Mouse (Mus musculus): ENCODE data around the gene Sipa1l2. TPM values are rescaled to one million over a fixed set of nuclear protein-coding genes. Genes with fewer than 3 reads are reported as not detected.

Sipa1l2 gene
- total and polyA plus RNA-seq, 3 experiments: 0.05 TPM; not detected in 2

DNA sequence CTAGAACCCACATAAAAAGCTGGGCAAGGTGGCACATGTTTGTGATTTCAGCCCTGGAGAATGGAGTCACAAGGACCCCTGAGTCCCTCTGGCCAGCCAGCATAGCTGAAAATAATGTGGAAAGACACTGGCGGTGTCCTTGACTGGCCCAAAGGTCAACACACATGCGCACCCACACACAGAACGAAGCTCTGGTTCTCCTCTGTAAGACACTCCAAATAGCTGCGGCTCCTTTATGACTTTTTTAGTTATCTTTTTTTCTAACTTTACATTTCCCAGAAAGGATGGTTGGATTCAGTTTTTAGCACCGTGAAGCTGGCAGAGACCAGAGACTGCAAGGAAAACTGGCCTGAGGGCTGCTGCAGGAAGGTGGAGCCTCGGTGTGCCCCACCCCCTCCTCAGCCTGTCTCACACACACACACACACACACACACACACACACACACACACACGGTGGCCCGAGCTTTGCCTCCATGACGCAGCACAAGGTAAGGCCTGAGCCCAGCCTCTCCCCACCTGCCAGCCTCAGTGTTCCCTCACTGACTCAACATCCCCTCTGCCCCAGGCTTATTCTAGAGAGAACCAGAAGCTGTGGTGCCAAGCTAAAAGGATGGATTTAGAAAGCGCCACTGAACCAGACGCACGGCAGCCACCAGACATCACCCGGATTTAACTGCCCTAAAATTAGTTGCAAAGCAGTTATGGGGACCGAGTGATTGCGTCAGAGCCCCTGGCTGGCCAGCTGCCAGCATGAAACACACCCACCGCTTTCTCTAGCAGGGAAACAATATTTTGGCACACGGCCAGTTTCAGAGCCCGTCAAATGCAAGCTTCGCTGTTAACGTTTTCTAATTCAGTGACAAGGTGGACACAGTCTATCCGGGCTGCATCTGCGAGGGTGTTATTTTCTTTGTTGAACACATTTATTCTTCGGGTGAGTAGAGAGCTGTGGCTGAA is 11.2 kb downstream of the Sipa1l2 start:
- H3K4me3 ChIP-seq (ENCODE audit: low read depth, low read length): no peak overlapping the region
- no peaks in the 10 kb centered on the region for H3K4me1 ChIP-seq (ENCODE audit: insufficient read depth, low read depth, low read length)
- H3K9me3 ChIP-seq (replicated peaks): peaks cover 92% of the 10 kb centered on the region
- H3K27me3 ChIP-seq (ENCODE audit: insufficient read depth, low read length): no peaks in the 10 kb centered on the region
- DNase-seq (ENCODE audit: low spot score): no peak
- no peaks in the 10 kb centered on the region for H3K36me3 ChIP-seq (replicated peaks)
- TF ChIP-seq CTCF (IDR thresholded peaks at IDR 0.05; ENCODE audit: low read depth, low read length) (no peak), GATA2 (IDR thresholded peaks at IDR 0.05; ENCODE audit: borderline replicate concordance, low read depth, low read length) (no peak), TAL1 (conservative IDR thresholded peaks at IDR 0.05; ENCODE audit: low read depth, low read length) (no peak), GATA1 (IDR thresholded peaks at IDR 0.05; ENCODE audit: borderline replicate concordance, low read length) (no peak), POLR2AphosphoS5 (IDR thresholded peaks at IDR 0.05; ENCODE audit: insufficient replicate concordance, low read depth, low read length) (no peak)
- no peak for ATAC-seq (ENCODE audit: extremely low read depth, insufficient number of reproducible peaks, low FRiP score, poor library complexity, severe bottlenecking)

DNA sequence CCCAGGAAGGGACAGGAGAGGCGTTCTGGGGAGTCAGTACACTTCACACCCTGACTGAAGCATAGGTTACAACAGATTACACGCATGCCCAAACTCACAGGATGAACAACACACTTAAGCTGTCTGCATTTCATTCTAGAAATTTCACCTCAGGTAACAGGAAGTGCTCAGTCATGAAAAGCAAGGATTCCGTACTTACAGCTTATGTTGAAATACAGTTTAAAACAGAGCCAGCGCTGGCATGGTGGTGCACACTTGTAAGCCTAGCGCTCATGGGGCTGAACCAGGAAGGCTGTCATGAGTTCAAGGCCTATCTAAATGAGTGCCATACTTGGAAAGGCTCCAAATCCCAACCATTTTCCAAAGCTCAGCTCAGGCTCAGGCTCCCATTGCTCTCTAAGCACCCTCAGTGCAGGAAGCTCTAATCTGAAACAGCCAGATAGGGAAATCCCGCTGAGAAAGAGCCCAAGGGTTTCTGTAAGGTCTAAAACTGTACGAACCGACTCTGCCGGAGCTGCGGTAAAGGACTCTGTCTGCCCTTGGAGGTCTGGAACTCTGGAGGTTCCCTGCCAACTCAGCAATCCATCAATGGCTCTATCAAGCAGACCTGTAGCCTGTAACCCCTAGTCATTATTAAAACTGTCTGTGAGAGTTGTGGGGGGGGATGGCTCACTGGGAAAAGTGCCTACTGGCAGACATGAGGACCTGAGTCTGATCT is 12.1 kb downstream of the Sipa1l2 start:
- Histone ChIP-seq H3K9me3 (replicated peaks) (peaks cover 91% of the 10 kb centered on the region), H3K4me3 (ENCODE audit: low read depth, low read length) (no peak overlapping the region), H3K27me3 (ENCODE audit: insufficient read depth, low read length) (no peaks in the 10 kb centered on the region), H3K36me3 (replicated peaks) (no peaks in the 10 kb centered on the region), H3K4me1 (ENCODE audit: insufficient read depth, low read depth, low read length) (no peaks in the 10 kb centered on the region)
- DNase-seq (ENCODE audit: low spot score): no peak
- no peak for ATAC-seq (ENCODE audit: extremely low read depth, insufficient number of reproducible peaks, low FRiP score, poor library complexity, severe bottlenecking)
- no peak for TF ChIP-seq POLR2AphosphoS5 (IDR thresholded peaks at IDR 0.05; ENCODE audit: insufficient replicate concordance, low read depth, low read length)
- TF ChIP-seq CTCF (IDR thresholded peaks at IDR 0.05; ENCODE audit: low read depth, low read length): no peak
- no peak for TF ChIP-seq GATA1 (IDR thresholded peaks at IDR 0.05; ENCODE audit: borderline replicate concordance, low read length)
- TF ChIP-seq GATA2 (IDR thresholded peaks at IDR 0.05; ENCODE audit: borderline replicate concordance, low read depth, low read length): no peak
- no peak for TF ChIP-seq TAL1 (conservative IDR thresholded peaks at IDR 0.05; ENCODE audit: low read depth, low read length)

DNA sequence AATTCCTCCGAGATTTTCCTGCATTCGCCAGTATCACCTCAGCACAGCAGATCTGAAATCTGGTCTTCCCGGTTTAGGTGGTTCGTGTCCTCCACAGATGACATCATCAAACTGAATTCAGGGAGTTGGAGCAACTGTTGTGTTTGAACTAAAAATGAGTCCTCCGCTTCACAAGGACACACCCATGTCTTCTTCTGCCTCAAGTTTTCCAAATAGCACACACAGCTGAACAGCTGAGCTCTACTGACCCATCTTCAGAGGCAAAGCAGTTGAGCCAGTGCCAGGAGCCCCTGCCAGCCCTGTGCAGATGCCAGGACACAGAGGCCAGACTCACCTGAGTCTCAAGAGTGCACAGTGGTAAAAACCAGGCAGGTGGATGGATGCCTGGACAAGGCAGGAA is 12.9 kb downstream of the Sipa1l2 start:
- H3K27me3 ChIP-seq (ENCODE audit: insufficient read depth, low read length): no peaks in the 10 kb centered on the region
- DNase-seq (ENCODE audit: low spot score) (no peak), ATAC-seq (ENCODE audit: extremely low read depth, insufficient number of reproducible peaks, low FRiP score, poor library complexity, severe bottlenecking) (no peak)
- TF ChIP-seq CTCF (IDR thresholded peaks at IDR 0.05; ENCODE audit: low read depth, low read length): no peak
- TF ChIP-seq GATA2 (IDR thresholded peaks at IDR 0.05; ENCODE audit: borderline replicate concordance, low read depth, low read length): no peak
- TF ChIP-seq POLR2AphosphoS5 (IDR thresholded peaks at IDR 0.05; ENCODE audit: insufficient replicate concordance, low read depth, low read length): no peak
- no peak for TF ChIP-seq TAL1 (conservative IDR thresholded peaks at IDR 0.05; ENCODE audit: low read depth, low read length)
- TF ChIP-seq GATA1 (IDR thresholded peaks at IDR 0.05; ENCODE audit: borderline replicate concordance, low read length): no peak
- no peaks in the 10 kb centered on the region for H3K36me3 ChIP-seq (replicated peaks)
- H3K4me1 ChIP-seq (ENCODE audit: insufficient read depth, low read depth, low read length): no peaks in the 10 kb centered on the region
- peaks cover 92% of the 10 kb centered on the region for H3K9me3 ChIP-seq (replicated peaks)
- H3K4me3 ChIP-seq (ENCODE audit: low read depth, low read length): no peak overlapping the region

DNA sequence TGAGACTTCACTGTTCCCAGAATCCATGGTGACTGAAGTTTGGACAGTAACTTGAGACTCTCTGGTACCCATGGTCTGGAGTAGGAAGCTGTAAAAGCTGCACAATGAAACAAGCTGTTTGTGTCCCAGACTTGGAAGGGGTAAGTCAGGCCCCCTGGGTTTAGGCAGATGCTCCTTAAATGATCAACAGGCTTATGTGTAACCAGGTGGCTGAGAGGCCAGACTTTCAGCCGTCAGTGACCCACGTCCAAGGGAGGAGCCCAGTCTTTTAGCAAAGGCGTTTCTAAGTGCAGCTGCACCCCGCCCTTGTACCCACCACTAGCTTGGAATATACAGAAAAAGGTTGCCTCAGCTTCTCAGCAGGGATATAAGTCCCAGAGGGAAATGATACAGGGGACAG is 19.0 kb downstream of the Sipa1l2 start:
- TF ChIP-seq GATA2 (IDR thresholded peaks at IDR 0.05; ENCODE audit: borderline replicate concordance, low read depth, low read length): no peak
- TF ChIP-seq CTCF (IDR thresholded peaks at IDR 0.05; ENCODE audit: low read depth, low read length): no peak
- TF ChIP-seq POLR2AphosphoS5 (IDR thresholded peaks at IDR 0.05; ENCODE audit: insufficient replicate concordance, low read depth, low read length): no peak
- TF ChIP-seq GATA1 (IDR thresholded peaks at IDR 0.05; ENCODE audit: borderline replicate concordance, low read length): no peak
- TF ChIP-seq TAL1 (conservative IDR thresholded peaks at IDR 0.05; ENCODE audit: low read depth, low read length): no peak
- DNase-seq (ENCODE audit: low spot score) (no peak), ATAC-seq (ENCODE audit: extremely low read depth, insufficient number of reproducible peaks, low FRiP score, poor library complexity, severe bottlenecking) (no peak)
- peaks cover 84% of the 10 kb centered on the region for H3K9me3 ChIP-seq (replicated peaks)
- no peaks in the 10 kb centered on the region for H3K27me3 ChIP-seq (ENCODE audit: insufficient read depth, low read length)
- no peaks in the 10 kb centered on the region for H3K36me3 ChIP-seq (replicated peaks)
- H3K4me1 ChIP-seq (ENCODE audit: insufficient read depth, low read depth, low read length): no peaks in the 10 kb centered on the region
- H3K4me3 ChIP-seq (ENCODE audit: low read depth, low read length): no peak overlapping the region

DNA sequence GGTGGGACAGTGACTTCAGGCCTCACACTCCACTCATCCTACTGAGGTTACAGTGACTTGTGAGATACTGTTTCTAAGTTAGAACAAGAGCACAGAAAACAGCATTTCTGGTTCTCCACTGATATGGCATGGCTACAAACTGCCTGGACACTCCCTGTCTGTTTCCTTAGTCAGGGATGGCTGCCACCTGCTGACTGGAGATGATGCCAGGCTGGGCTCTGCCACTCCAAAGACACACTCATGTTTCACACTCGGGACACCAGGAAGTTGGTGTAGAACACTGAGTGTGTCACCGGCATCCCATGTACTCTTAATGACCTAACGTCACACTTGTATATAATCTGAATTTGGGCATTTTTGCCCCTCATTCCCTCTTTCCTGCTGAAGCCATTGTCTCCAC is 22.3 kb downstream of the Sipa1l2 start:
- no peaks in the 10 kb centered on the region for H3K4me1 ChIP-seq (ENCODE audit: insufficient read depth, low read depth, low read length)
- no peak for DNase-seq (ENCODE audit: low spot score)
- TF ChIP-seq POLR2AphosphoS5 (IDR thresholded peaks at IDR 0.05; ENCODE audit: insufficient replicate concordance, low read depth, low read length): no peak
- TF ChIP-seq GATA2 (IDR thresholded peaks at IDR 0.05; ENCODE audit: borderline replicate concordance, low read depth, low read length): no peak
- no peak for TF ChIP-seq TAL1 (conservative IDR thresholded peaks at IDR 0.05; ENCODE audit: low read depth, low read length)
- no peak for TF ChIP-seq CTCF (IDR thresholded peaks at IDR 0.05; ENCODE audit: low read depth, low read length)
- no peak for TF ChIP-seq GATA1 (IDR thresholded peaks at IDR 0.05; ENCODE audit: borderline replicate concordance, low read length)
- no peaks in the 10 kb centered on the region for H3K36me3 ChIP-seq (replicated peaks)
- ATAC-seq (ENCODE audit: extremely low read depth, insufficient number of reproducible peaks, low FRiP score, poor library complexity, severe bottlenecking): no peak
- no peak overlapping the region for H3K4me3 ChIP-seq (ENCODE audit: low read depth, low read length)
- H3K9me3 ChIP-seq (replicated peaks): peaks cover 80% of the 10 kb centered on the region
- no peaks in the 10 kb centered on the region for H3K27me3 ChIP-seq (ENCODE audit: insufficient read depth, low read length)

DNA sequence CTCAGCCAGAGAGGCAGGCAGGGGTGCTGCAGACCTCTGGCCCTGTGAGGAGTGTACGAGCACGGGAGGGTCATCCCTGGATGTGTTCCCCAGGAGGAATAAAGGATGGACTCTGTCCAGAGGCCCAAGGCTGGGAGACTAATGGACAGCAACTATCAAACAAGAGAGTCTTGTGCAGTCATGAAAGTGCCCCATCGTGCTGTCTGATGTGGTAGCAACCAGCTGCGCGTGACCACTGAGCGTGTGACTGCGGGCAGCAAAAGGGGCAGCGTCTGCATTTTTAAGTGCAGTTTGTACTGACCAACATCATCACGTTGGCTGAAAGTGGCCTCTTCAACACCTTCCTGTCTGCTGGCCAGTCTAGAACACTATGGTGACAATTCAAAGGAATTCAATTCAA is 23.7 kb downstream of the Sipa1l2 start:
- Histone ChIP-seq H3K27me3 (ENCODE audit: insufficient read depth, low read length) (no peaks in the 10 kb centered on the region), H3K36me3 (replicated peaks) (no peaks in the 10 kb centered on the region), H3K4me3 (ENCODE audit: low read depth, low read length) (no peak overlapping the region), H3K4me1 (ENCODE audit: insufficient read depth, low read depth, low read length) (no peaks in the 10 kb centered on the region), H3K9me3 (replicated peaks) (peaks cover 82% of the 10 kb centered on the region)
- no peak for TF ChIP-seq CTCF (IDR thresholded peaks at IDR 0.05; ENCODE audit: low read depth, low read length)
- TF ChIP-seq TAL1 (conservative IDR thresholded peaks at IDR 0.05; ENCODE audit: low read depth, low read length): no peak
- TF ChIP-seq GATA1 (IDR thresholded peaks at IDR 0.05; ENCODE audit: borderline replicate concordance, low read length): no peak
- no peak for TF ChIP-seq POLR2AphosphoS5 (IDR thresholded peaks at IDR 0.05; ENCODE audit: insufficient replicate concordance, low read depth, low read length)
- TF ChIP-seq GATA2 (IDR thresholded peaks at IDR 0.05; ENCODE audit: borderline replicate concordance, low read depth, low read length): no peak
- no peak for DNase-seq (ENCODE audit: low spot score)
- no peak for ATAC-seq (ENCODE audit: extremely low read depth, insufficient number of reproducible peaks, low FRiP score, poor library complexity, severe bottlenecking)
